Mouse (Mus musculus) c-Kit-negative CD71-positive TER-119-positive erythroid progenitor cells, embryonic 14.5 days (primary cell): Measurements from ENCODE around the gene Chrnb1.

Experiments used
- DNase-seq: peaks from one replicate; pipeline ENCODE4 v3.0.0-alpha.2; 2013; ENCODE audit warnings: low read depth, low spot score

Gene Chrnb1

DNA sequence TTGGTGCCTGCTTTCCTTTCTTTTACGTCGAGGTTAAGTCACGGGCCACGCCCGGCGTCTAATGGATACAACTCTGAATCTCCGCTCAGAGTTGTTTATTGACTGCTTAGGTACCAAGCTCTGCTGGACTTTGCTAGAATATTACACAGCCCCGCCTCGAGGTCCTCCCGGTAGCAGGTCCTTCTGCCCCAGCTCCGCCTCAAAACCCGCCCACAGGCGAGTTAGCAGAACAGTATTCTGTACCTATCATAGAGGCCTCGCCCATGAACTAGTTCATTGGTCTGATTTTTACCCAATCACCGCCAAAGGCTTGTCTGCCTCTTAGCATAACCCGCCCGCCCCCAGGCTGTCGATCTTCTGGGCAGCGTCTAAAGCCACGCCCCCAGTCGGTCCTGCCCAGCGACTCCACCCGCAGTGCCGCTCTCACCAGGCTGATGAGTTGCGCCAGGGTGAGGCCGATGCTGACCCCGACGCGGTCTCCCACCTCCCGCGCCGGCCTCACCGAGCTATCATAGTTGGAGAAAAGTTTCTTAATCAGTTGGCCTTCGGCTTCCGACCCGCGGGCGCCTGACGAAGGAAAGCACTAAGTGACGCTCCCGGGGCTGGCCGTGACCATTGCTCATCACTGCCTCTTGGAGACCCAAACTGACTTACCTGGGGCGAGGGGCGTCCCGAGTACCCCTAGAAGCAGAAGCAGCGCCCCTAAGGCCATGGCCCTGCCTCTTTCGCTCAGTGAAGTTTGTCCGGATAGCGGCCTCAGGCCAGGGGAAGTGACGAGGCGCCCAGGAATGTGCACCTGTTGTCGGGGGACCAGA is at the start of gene Chrnb1:
Chrnb1 (minus strand) TSS at position 776 of the 815 bp plus-strand sequence.
- DNase-seq: peak; percentile 94

DNA sequence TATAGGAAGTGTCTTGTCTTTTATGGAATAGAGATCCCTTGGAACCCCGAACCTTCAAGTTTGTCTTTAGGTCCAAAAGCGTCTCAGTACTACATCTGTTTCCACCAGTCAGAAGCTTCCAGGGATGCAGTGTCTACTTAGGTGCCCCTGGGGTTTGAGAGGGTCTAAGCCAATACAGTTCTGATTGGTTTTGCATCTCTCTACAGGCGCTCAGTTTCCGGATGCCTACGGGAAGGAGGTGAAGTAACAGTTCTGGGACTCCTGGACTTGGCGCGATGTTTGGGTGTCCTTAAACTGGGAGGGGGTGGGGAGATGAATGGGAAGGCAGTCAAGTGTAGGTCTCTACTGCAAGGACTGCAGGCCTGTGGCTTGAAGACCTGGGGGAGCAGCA is 43.0 kb upstream of the Chrnb1 start:
- no peak for DNase-seq

DNA sequence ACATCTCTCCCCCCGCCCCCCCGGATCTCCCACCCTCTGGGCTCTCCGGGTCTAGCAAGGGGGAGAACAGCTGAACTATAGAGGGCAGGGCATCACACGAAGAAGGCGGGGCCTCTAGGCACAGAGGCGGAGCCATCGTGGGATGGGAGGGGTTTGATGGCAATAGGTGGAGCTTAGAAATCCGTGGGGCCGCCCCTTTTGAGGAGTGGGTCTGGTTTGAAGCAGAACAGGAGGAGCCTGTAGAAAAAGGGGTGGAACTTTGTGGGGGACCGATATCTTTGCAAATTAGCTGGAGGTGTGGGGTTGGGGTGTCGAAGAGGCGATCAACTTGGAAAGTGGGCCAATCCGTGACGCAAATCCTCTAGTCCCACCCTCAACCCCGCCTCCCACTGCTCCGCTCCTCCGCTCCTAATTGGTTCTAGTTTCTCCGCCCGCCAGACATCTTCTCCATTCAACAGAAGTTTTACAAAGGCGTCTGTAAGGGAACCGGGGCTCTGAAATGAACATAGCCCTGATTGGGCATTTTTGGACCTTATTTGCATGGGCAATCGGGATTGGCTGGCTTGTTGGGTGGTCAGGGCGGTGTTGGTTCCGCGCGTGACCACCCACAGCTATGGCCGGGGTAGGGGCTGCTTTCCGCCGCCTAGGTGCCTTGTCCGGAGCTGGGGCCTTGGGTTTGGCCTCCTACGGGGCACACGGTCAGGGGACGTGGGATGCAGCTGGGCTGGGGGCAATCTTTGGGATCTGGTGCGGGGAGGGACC is 42.4 kb upstream of the Chrnb1 start, which contains the start of gene Tmem256:
Tmem256 (plus strand) TSS at position 563 of the 762 bp plus-strand sequence.
- peak; percentile 92 for DNase-seq

DNA sequence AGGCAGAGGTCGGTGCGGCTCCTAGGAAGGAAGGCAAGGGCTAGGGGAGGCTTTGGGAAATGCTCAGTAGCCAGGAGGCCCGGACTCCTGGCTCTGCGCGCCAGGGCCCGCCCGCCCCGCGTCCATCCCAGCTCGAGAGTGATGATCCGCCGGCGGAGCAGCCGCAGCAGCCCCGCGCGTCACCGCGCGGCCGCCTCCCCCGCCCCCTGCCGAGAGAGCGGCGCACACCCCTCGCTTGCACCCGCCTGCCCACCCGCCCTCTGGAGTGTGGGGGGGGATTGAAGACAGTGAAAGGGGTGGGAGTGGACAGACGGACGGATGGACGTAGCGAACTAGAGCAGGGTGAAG is 41.8 kb upstream of the Chrnb1 start, which contains the start of gene Nlgn2:
Nlgn2 (minus strand) TSS at position 181 of the 348 bp plus-strand sequence.
- DNase-seq: no peak

DNA sequence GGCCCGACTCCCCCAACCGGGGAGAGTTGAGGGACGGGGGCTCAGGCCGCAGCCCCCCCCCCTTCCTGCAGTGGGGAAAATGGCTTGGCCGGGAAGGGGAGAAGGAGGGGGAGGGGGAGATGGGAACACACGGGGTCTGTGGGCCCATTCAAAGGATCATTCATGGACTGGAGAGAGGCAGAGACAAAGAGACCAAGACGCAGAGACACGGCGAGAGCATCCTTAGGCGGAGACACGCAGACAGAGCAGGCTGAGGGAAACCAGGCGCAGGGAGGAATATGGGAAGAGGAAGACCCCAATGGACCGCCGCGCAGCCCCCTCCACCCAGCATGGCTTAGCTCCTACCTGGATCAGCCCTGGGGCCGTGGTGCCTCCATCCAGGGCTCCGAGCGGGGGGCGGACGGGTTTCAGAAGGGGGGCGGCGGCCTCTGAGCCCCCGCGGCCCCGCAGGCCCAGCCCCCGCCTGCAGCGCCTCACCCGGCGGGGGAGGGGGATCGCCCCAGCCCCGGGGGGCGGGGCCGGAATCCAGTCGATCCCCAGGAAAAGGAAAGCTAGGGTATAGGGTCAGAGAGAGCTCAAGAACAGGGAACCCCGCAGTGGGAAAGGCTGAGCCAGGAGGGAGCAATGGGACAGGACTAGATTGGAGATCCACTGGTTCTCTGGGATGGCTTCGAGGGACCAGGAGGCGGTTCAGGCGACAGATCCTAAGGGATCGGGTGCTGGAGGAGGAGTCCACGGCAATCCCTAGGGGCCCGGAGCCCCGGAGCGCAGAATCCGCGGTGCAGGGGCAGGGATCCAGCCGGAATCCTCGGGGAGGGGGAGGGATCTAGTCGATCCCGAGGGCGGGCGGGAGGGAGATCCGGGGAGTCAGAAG is 41.2 kb upstream of the Chrnb1 start:
- DNase-seq: no peak

DNA sequence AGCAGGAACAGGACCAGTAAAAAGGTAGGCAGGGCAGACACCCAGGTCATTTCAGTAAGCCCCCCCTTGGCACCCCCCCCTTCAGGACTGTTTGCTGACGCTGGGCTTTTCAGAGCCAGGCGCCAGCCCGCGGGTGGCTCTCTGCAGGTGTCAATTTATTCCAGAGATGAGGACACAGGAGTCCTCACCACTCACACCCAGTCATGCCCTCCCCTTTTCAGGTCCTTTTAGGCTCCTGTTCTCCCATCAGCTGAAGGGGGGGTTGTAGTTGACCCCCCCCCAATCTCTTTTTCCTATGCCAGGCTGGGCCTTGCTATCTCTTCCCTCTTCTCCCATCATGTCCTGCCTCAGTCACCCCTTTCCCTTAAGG is 40.2 kb upstream of the Chrnb1 start:
- DNase-seq: no peak

DNA sequence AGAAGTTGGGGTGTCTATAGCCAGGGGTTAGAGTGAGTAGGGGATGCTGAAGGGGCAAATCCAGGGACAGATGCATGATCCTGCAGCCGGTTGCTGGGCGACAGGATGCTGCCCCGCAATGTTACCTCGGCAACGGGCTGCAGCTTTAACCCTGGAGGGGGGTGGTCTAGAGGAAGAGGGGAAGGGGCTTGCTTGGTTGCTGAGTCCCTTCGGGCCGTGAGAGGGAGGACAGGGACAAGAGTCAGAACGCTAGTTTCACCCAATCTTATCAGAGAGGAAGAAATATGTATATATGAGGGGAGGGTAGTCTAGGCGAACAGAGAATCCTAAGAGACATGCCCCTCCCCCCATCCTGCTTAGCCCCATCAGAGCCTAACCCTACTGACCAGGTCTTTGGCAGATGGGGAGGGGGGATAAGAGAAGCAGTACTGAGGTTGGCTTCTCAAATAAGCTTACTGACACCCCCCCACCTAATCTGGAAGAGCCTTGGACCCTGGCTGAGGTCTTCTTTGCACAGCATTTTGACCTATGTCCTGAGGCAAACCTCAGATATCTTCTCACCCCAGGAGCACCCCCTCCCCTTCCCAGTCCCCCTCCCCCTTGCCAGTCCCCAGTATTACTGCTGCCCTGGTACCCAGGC is 39.7 kb upstream of the Chrnb1 start:
- no peak for DNase-seq

DNA sequence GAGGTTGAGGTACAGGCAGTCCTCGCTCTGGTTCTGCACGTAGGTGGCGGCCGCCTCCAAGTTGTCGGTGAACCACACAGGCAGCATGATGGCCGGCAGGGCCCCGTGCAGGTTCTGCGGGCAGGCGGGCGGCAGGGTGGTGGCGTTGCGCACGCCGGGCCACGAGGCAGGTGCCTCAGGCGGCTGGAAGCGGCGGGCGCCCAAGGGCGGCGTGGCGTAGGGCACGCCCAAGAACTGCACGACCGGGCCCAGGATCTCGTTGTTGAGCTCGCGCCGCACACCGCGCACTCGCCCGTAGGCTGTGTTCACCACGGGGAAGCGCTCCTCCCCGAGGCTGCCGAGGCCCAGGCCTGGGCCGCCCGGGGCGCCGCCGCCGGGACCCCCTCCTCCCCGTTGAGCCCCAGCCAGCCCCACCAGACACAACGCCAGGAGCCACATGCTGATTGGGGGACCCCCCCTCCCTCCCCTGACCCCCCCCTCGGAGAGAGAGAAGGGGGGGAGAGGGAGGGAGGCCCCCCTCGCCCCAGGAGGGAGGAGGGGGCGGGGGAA is 38.3 kb upstream of the Chrnb1 start:
- peak; percentile 47 for DNase-seq

DNA sequence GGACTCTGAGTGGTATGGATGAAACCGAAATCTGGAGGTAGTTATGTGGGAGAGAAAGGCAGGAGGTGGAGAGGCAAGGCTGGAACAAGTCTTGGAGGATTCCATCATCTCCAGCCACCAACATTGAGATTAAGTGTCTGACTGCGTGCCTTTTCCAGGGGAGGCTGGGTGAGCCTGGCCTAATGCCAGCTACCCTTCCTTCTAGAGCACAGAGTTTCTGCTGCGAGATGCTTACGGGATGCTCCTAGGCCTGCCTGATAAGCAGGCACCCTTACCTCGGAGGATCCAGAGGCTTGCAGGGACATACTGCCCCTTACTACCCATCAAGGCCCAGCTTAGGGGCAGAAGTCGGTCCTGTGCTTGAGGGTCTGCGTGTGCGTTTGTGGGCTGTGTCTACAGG is 37.8 kb upstream of the Chrnb1 start:
- DNase-seq: no peak

DNA sequence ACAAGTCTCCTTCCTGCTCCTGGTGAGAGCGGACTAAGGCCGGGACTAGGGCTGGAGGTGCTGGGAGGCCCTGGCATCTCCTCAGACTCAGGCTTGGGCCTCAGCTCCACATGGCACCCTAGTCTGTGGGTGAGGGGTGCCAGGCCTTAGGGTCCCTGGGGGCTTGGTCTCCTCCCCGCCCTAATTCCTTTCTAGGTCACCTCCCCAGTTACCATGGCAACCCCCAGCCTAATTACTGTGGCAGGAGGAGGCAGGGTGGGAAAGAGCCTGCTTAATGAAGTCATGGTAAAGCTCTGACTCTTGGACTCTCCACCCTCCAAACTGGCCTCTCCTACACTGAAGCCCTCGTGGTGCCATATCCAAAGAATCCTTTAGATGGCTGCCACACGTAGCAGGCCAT is 33.1 kb upstream of the Chrnb1 start:
- no peak for DNase-seq

DNA sequence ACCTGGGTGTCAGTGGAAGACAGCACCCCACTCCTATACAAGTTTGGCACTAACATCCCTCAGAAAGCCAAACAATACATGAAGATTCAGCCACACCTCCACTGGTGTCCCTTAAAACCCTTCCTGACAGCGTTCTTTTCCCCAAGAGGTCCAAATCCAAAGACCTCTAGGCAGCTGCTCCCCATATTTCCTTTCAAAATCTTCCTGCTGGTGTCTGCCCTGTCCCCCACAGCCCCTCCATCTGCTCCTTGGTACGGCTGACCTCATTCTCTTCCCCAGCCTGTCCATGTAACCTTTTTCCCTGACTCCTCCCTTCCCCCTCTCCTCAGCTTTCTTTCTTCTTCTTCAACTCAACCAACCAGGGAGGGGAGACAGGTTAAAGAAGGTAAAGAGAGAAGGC is 27.7 kb upstream of the Chrnb1 start:
- DNase-seq: no peak

DNA sequence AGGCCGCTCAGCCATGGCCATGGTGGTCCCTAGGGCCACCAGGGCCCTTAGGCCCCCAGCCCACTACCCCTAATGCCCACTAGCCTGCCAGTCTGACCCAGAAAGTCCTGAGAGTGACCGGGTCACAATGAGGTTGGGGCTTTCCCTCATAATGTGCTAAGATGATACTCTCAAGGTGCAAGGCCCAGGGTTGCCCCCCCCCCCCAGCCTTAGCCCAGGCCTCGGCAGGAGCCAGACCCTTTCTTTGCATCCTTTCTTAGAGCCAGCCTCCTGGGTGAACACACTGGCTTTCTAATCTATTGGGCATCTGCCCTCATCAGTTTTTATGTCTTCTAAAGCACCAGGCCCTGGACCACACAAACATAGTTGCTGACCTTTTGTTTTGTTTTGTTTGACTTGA is 26.3 kb upstream of the Chrnb1 start, which contains the start of gene Spem1:
Spem1 (minus strand) TSS at position 101 of the 400 bp plus-strand sequence.
- DNase-seq: no peak

DNA sequence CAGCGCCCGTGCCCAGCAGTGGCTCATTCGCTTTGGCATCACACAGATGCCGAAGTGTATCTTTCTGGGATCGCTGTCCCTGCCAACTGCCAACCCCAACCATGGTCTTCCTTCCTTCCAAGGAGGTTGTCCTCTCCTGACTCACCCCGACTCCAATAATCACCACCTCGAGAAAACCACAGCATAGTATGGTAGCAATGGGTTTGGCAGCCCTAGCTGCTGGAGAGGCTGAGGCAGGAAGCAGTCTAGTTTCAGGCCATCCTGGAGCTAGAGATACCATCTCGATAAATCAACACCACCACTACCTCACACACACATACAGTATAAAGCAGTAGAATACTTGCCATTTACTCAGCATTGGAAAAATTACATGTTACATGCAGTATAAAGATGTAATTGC is 23.1 kb upstream of the Chrnb1 start:
- no peak for DNase-seq

DNA sequence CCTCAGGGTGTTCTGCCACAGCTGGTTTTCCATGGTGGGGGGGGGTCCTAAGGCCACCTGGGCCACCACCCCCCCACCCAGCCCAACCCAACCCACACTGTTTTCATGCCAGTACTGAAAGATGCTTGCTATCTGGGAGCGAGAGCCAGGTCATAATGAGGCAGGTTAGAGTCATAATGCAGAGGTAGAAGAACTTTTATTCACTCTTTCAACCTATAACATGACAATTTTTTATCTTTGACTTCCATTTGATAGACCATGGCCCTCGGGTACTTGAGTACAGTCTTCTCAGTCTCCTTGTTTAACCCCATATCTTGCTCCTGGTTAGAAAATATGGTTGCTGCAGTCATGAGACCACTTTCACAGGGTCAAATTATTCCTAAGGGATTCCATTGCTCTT is 22.6 kb upstream of the Chrnb1 start, which contains the start of gene Spem2:
Spem2 (minus strand) TSS at position 101 of the 400 bp plus-strand sequence.
- DNase-seq: no peak

DNA sequence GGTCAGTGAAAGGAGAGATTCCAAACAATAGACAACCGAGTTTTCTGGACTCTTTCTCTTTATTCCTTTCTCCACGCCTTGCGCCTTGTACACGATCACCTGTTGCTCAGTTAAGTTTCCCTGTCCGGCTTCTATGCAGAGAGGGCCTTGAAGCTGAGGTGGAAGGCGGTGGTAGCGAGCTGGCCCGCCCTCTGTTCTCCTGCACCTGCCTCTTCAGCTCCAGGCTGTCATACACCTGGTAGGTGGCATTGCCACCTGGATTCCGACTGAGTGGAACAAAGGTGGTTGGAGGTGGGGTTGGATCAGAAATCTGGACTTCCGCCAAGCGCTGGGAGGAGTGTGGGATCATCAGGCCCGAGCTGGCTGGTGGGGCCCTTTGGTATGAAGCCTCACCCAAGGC is 20.8 kb upstream of the Chrnb1 start:
- DNase-seq: no peak

DNA sequence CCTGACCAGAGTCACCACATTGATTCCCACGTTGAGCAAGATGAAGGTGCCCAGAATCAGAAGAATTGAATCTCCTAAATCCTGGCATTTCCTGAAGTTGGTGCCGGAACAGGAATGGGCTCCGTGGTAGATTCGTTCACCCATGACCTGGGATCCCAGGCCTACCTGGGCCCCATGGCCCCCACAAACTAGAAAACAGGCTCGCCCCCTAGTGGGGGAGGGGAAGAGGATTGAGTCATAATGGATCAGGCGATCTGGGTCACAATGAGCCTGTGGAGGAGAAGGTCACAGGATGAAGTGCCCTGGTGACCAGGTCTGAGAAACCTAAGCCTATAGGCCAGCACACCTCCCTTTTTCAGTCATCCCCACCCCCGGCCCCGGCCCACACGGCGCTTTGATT is 19.4 kb upstream of the Chrnb1 start, which contains the start of gene Gm39566:
Gm39566 (minus strand) TSS at position 144 of the 400 bp plus-strand sequence.
- DNase-seq: no peak

DNA sequence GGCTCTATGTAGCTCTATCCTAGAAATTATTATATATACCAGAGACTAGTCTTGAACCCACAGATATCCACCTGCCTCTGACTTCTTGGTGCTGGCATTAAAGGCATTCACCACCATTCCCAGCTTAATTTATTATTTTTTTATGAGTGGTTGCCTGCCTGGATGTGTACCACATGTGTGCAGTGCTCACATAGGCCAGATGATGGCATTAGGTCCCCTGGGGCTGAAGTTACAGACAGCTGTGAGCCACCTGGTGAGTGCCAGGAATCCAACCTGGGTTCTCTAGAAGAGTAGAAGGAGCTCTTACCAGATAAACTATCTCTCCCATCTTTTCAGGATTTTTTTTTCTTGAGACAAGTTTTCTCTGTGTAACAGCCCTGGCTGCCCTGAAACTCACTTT is 14.5 kb upstream of the Chrnb1 start:
- DNase-seq: no peak

DNA sequence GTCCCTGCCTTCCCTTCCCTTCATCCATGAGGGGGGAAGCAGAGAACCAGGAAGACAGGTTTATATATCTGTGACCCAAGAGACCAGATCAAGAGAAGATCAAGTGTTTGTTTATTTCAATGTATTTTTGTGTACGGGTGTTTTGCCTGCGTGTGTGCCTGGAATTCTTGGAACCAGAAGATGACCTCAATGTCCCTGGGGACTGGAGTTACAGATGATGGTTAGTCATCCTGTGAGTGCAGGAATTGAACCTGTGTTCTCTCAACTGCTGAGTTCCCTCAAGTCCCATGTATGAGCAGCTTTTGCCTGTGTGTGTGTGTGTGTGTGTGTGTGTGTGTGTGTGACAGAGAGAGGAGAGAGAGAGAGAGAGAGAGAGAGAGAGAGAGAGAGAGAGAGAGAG is 11.9 kb upstream of the Chrnb1 start:
- no peak for DNase-seq

DNA sequence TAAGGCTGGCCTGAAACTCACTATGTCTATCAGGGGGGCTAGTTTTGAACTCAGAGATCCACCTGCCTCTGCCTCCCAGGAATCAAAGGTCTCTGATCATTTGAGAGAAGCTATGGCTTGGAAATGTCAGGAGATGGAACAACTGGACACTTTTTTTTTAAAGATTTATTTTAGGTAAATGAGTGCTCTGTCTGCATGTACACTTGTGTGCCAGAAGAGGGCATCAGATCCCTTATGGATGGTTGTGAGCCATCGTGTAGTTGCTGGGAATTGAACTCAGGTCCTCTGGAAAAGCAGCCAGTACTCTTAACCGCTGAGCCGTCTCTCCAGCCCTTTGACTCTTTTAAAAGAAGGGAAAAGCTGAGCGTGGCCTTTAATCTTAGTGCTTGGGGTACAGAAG is 10.6 kb upstream of the Chrnb1 start:
- no peak for DNase-seq

DNA sequence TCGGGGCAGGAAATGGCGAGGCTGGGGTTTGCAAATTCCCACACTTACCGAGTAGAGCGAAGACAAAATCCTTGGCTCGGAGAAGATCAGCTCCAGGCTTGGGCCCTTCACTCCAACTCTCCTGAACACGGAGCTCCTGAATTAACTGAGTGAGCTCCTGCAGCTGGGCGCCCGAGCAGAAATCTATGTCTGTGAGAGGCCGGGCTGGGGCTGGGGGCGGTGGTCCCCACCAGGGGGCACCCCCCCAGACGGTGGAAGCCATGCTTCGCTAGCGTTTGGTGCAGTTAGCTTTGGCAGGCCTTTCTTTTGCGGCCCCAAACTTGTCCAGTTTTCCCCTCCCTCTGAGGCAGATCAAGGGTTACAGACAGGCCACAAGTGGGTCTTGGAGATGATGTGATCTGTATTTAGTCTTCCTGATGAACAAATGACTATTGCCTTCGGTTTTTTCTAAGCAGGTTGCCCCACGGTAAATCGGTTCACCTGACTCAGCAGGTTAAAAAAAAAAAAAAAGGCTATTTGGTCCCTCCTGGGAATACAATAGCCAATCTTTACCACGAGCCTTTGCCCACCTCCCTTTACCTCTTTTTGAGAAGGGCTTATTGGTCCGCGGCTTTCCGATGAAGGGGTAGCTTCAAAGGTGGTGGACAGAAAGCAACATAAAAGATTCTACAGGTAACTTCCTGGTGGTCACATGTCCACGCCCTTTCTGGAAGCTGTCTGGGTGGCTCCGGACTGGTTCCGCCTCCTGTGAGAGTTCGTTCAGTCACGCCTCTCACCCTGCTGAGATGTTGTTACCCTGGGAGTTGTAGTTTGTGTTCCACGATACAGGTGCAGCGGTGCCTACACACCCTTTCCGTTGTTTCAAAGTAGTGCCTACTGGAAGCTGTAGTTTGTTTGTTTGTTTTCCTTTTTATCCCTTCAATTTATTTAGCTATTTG is 9.5 kb upstream of the Chrnb1 start, which contains the start of gene Tmem102:
Tmem102 (minus strand) TSS at position 653 of the 938 bp plus-strand sequence.
- no peak for DNase-seq
